Mouse (Mus musculus) right cerebral cortex, adult 18-20 months (tissue): Measurements from ENCODE around the gene Gm20422.
"Not testable (repeated sequence)": the region's sequence is repeated elsewhere in the genome, so short reads cannot be mapped to it uniquely, and the experiment has no call there.

Experiments used
- DNase-seq: peaks from one replicate; pipeline ENCODE4 v3.0.0; 2022; ENCODE audit warnings: mixed read lengths

The Gm20422 gene

DNA sequence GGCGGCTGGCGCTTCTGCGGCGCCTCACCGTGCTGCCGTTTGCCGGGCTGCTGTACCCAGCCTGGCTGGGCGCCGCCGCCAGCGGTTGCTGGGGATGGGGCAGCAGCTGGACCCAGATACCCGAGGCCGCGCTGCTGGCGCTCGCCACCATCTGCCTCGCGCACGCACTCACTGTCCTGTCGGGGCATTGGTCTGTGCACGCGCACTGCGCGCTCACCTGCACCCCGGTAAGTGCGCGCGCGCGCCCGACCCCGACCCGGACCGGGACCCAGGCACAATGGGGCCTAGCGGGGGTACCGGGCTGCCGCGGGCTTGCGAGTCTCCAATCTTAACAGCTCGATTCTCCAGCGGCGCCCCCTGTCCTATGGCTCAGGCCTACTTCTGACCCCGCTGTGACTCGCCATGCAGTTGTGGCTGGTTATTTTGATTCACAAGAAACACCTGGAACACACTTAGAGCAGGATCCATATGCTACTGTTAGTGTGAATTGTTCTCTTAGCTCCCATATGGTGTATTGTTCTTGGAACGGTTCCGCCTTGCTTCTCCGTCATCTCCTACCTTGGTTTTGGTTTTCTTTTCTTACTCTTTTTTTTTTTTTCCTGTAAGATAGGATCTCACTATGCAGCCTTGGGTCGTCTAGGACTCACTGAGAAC, 16.9 kb upstream of the Gm20422 start:
- peak; percentile 24 for DNase-seq

DNA sequence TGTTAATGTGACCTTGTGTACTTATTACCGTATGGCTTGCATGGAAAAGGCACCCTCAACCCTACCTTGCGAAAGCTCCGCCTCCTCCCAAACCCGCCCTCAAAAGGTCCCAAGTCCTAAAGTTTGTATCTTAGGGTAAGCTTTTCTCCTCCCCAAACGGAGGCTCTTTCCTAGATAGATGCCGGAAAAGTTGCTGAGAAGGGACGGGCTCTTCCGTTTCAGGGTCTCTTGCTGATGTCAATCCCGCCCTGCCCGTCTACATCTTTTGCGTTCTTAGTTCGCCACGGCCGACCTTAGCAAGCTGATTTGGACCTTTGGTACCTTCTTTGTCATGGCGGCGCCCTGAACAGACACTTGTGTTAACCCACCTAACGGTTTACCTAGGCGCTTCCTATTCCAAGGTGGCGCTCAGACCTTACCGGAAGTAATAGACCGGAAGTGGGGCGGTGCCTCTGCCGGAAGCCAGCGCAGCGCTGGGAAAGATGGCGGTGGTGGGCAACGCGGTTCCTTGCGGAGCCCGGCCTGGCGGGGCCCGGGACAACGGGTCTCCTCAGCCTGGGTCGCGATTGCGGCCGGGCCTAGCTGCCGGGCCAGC, 16.2 kb upstream of the Gm20422 start, which contains the start of the genes Atp13a1 and Zfp866:
TSS of gene Atp13a1 (plus strand) at position 391 of the 595 bp plus-strand sequence.
TSS of gene Zfp866 (minus strand) at position 406 of the 595 bp plus-strand sequence.
- DNase-seq, result peak; percentile 92

DNA sequence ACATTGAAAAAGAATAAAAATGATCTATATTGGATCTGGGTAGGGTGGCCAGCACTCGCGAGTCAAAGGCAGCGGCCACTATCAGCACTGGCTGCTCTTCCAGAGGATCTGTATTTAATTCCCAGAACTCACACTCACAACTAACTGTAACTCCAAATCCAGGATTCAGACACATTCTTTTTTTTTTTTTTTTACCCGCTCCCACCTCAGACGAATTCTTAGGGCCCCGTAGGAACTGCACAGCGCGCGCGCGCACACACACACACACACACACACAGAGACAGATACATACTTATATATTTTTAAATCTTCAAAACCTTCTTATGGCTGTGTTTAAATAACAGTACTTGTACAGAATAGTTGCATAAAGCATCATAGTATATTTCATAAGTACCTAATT, 15.7 kb upstream of the Gm20422 start:
- no peak for DNase-seq

DNA sequence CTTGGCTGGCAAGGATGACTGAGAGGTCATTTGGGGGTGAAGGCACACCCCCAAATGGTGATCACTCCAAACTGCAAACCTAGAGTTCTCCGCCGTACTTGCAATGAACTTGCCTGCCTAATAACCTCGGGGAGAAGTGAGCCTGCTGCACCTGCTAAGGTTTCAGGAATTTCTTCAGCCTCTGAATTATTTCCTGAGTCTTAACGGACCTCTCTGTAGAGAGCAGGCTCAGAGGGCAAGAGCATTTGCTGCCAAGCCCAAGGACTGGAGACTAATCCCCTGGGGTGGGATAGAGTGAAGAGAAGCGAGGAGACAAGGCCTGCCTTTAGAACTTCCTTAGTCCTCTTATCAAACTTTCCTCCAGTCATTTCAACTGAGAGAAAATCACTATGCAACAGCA, 15.0 kb upstream of the Gm20422 start:
- DNase-seq, result no peak

- no peak for DNase-seq
These were observed 14.4 kb upstream of the Gm20422 start for GRCm38 (mm10) chr8:69789105-69789504.

DNA sequence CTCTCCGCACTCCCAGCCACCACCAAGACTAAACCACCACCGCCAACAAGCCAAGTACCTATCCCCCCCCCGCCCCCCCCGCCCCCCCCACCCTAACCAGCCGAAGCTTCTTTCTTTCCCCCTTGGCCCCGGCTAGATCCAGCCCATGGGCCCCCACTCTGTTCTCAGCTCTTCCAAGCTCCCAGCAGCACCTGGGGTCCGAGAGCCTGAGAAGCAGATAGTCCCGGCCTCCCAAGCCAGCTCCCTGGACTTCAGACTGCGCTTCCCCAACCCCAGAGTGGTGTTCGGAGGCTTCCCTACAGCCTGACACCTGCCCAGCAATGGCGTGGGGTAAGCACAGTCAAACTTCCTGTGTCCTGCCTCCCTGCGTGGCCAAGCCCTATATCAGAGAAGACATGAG, 2.4 kb upstream of the Gm20422 start:
- no peak for DNase-seq

DNA sequence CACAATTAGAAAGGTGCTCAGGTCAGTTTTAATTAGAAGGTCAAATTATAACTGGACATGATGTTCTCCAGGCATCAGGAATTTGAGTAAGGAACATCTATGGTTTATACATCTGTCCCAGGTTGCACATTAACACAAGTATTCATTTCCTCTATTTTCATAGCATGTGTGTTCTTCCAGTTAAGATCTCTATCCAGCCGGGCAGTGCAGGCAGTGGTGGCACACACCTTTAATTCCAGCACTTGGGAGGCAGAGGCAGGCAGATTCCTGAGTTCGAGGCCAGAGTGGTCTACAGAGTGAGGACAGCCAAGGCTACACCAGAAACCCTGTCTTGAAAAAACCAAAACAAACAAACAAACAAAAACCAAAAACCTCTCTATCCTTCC, 456 bp upstream of the Gm20422 start:
- no peak for DNase-seq

- no peak for DNase-seq
These were observed 2.6 kb downstream of the Gm20422 start for GRCm38 (mm10) chr8:69772106-69772505.

- no peak for DNase-seq
These were observed 3.5 kb downstream of the Gm20422 start for GRCm38 (mm10) chr8:69771221-69771620.

DNA sequence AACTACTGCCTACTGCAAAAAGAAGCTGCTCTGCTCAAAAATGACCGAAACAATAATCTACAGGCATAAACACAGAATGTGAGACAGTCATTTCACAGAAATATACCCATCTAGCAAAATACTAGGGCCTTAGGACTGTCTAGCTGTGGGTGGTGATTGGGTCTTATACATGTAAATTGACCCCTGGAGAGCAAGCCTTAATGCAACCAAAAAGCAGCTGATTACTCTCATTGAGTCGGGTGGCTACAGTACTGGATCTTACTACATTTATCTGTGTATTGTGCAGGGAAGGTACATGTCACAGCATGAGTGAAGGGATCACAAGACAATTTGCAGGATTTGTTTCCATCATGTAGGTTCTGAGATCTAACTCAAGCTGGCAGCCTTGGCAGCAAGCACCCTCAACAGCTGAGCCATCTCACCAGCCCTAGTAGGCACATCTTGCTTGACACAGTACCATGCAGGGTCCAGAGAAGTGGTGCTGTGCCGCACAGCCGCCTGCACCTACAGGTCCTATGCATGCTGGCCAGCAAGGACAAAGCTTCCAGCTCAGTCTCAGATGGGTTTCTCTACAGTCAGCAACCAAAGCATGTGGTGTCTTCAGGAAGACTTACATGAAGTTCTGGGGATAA, 12.8 kb downstream of the Gm20422 start:
- no peak for DNase-seq

DNA sequence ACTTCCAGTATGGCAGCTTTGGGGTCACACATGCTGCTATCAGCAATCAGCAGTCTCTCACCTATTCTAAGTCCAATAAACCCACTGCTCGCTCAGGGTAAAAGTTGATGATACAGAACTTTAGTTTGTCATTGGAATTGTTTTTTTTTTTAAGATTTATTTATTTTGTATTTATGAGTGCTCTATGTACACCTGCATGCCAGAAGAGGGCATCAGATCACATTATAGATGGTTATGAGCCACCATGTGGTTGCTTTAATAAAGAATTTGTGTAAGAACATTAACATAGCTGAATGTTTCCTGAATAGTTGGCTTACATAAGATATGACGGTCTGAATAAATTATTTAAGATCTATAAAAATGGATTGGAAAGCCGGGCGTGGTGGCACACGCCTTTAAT, 16.4 kb downstream of the Gm20422 start:
- DNase-seq, result no peak

DNA sequence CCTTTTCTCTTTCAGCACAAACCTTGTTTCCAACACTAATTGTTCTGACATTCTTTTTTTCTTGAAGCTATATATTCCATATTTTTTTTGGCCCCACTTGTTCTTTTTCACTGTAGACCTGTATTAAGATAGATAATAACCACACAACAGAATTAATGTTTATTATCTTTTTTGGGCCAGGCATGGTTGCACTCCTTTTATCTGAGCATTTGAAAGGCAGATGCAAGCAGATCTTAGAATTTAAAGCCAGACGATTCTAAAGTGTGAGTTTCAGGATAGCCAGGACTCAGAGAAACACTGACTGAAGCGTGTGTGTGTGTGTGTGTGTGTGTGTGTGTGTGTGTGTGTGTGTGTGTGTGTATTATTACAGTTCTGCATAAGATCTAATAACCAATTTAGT, 22.2 kb downstream of the Gm20422 start:
- DNase-seq, result no peak

- DNase-seq, result peak; percentile 95
These were observed 24.9 kb downstream of the Gm20422 start, which contains the start of gene Zfp963 for GRCm38 (mm10) chr8:69749544-69750454. Zfp963 (minus strand) TSS chr8:69749970.

DNA sequence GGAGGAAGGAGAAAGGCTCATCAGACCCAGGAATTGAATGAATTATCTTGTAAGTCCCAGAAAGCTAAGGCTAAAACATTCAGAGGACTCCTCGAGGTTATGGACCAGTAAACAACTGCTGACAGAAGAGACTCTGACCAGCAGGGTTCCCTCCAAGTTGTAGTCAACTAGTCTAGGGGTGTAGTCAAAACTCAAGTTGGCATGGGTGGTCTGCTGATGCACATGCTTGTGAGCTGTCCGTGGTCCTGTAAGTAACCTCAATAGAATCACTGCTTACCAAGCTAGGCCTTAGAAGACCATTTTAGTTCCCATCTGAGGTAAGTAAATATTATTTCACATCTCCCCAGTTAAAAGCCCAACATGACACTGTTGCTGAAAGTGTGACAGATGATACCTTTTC, 33.5 kb downstream of the Gm20422 start:
- no peak for DNase-seq

DNA sequence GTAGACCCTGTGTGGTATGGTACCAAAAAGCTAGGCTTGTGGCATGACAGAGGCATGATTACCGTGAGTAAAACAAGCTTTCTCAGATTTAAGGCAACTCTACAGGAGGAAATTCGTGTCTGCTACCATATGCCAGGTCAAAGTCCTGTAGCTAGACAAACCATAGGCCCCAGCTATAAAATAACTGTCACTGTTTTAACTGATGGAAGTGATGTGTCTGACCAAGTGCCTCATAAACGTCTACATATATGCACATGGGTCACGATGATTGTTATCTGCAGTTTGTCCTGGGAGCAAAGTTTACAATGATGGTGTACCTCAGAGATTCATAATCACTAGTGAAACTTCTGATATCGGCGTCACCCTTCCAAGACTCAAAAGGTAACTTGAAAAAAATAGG, 33.9 kb downstream of the Gm20422 start:
- no peak for DNase-seq

DNA sequence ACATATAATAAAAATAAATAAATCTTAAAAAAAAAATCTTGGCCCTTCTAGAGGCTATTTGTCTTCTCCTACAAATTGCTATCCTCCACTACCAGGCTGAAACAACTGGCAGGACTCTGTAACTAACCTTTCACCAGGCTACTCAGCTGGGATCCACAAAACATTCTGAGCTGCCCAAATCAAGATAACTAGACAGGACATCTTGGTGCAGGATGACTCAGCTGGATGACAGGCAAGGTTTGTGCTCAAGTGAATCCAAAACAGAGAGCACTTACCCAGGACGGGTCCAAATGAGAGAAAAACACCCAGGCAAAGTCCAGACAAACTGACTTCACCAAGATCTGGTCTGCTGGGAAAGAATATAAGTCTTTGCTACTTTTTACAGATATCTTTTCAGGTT, 39.2 kb downstream of the Gm20422 start:
- DNase-seq, result no peak

DNA sequence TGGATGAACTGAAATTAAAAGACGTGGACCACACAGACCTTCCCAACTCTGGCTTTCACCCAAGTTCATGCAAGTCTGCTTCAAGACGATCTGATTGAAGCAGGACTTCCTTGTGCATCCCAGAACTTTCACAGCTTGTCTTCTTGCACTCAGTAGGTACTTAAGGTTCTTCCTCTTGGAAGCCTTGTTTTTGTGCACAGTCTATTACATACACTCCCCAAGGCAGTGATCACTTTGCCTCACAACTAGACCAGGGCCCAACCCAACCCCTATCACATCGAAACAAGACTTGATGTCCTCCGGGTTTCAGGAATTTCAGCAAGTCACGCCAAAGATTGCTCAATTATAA, 57.5 kb downstream of the Gm20422 start:
- DNase-seq, result no peak

DNA sequence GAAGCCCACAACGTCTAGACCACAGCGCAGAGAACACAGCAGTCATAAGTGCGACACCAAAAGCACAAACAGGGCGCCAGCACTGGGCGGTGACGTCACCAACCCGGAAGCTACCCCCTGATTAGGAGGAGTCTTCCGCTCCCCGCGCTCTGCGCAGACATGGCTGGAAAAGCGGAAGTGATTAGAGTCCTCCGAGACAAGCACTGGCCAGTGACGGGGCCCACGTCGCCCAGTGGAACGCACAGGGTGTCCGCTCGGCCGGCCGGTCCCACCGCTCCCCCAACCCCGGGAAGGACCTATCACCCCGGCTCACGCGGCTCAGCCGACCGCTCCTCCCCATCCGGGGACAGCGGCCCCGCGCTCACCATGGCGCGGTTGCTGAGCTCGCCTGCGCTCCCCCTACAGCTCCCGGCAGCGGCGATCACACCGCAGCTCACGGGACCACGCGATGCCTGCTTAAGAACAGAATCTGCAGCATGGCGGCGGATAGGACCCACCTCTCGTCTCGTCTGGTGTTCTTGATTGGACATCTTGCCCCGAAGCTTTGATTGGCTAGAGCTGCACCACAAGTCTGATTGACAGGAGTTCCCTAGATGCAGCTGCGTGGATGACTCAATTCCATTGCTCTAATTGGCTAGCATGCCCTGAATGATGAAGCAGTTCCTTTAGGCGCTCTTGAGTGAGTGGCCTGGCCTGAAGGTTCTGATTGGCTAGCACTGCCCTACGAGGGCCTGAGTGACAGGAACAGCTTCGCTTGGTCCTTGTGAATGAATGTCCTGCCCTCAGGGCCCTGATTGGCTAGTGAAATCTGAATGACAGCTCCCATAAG, 58.1 kb downstream of the Gm20422 start:
- DNase-seq, result peak; percentile 98

DNA sequence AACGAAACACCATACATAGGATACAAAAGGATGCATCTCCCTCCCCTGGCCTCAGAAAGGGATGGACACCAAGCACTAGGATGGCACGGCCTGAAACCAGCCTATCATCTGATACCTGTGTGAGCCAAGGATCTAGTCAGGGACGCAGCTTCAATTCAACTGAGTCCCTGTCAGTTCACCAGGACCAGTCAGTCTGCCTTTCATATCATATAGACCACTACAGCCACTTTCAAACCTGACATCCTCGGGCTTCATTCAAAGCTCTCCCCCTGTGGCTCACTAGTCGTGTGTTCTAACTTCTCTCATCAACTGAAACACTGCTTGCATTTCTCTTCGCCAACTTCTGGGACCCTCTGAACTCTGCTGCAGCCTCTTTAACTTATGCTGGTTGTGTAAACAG, 59.3 kb downstream of the Gm20422 start:
- DNase-seq, result no peak

DNA sequence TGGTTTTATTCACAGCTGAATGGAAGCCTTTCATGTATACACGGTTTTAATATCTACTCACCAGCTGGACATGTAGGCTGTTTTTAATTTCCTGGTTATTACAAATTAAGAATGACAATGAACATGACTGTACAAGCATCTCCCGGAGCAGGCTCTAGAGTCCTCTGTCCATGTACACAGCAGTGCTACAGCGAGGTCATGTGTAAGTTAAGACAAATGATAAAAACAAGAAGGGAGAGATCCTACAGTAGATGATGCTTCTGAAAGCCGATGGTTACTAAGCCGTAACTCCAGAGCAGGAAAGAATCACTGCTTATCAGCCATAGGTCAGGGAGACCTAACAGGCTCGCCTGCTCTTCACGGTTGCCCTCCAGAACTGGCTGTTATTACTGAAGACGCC, 61.2 kb downstream of the Gm20422 start:
- DNase-seq, result no peak

- DNase-seq, result not testable (repeated sequence)
These were observed 64.1 kb downstream of the Gm20422 start, which contains the start of gene Zfp869 for GRCm38 (mm10) chr8:69710624-69711023. Zfp869 (minus strand) TSS chr8:69710724.

- DNase-seq, result no peak
These were observed 72.9 kb downstream of the Gm20422 start for GRCm38 (mm10) chr8:69701810-69702209.
